Mouse (Mus musculus) embryonic facial prominence, embryonic 13.5 days (tissue): ENCODE measurements around the gene Usp48. TPM values are rescaled to one million over a fixed set of nuclear protein-coding genes. Genes with fewer than 3 reads are reported as not detected.
"Not testable (repeated sequence)": the region's sequence is repeated elsewhere in the genome, so short reads cannot be mapped to it uniquely, and the experiment has no call there.

ENCODE experiments used
- ATAC-seq: fragments of 200-750 bp; cut with Nextera tagmentation; 2 replicates; pipeline ENCODE4 v1.8.0; 2017; ENCODE audit warnings: low read depth; ENCODE audit not compliant: insufficient number of reproducible peaks, insufficient read depth, low FRiP score, low TSS enrichment
- H3K27ac ChIP-seq: fragments of 300-500 bp; sonication (generic); 2 replicates; pipeline ENCODE4 v1.5.1; 2015; ENCODE audit warnings: moderate library complexity, mild to moderate bottlenecking, inconsistent platforms
- H3K27me3 ChIP-seq: fragments of 300-500 bp; sonication (generic); 2 replicates; pipeline ENCODE4 v1.6.1; 2015; ENCODE audit warnings: mild to moderate bottlenecking, inconsistent platforms
- H3K36me3 ChIP-seq: fragments of 300-500 bp; sonication (generic); 2 replicates; pipeline ENCODE4 v1.6.1; 2015; ENCODE audit warnings: mild to moderate bottlenecking, inconsistent platforms
- H3K4me1 ChIP-seq: fragments of 300-500 bp; sonication (generic); 2 replicates; pipeline ENCODE4 v1.6.1; 2015; ENCODE audit warnings: inconsistent platforms
- H3K4me2 ChIP-seq: fragments of 300-500 bp; sonication (generic); 2 replicates; pipeline ENCODE4 v1.6.1; 2015; ENCODE audit warnings: moderate library complexity, mild to moderate bottlenecking, inconsistent platforms
- H3K4me3 ChIP-seq: fragments of 300-500 bp; sonication (generic); 2 replicates; pipeline ENCODE4 v1.5.1; 2015; ENCODE audit warnings: mild to moderate bottlenecking, inconsistent platforms
- H3K9ac ChIP-seq: fragments of 300-500 bp; sonication (generic); 2 replicates; pipeline ENCODE4 v1.6.1; 2015; ENCODE audit warnings: mild to moderate bottlenecking, inconsistent platforms
- H3K9me3 ChIP-seq: fragments of 300-500 bp; sonication (generic); 2 replicates; pipeline ENCODE4 v1.6.1; 2016; ENCODE audit warnings: inconsistent platforms
- WGBS: fragments of 180-500 bp; shearing (Covaris S2); methylation state at CpG from one replicate; pipeline ENCODE4 v1.1.7; 2015; ENCODE audit warnings: mixed read lengths; 5-methylcytosine and 5-hydroxymethylcytosine counted together
- polyA plus RNA-seq: library from polyadenylated mRNA; unstranded; fragments of >200 nt; fragmentation: Nextera tagmentation; extraction: Ambion mirVana; gene quantifications from 2 replicates; pipeline ENCODE4 v1.2.1, GENCODE M21; 2015

Usp48 gene
- polyA plus RNA-seq, 1 experiment from 2014 or later = 83.3 TPM

DNA sequence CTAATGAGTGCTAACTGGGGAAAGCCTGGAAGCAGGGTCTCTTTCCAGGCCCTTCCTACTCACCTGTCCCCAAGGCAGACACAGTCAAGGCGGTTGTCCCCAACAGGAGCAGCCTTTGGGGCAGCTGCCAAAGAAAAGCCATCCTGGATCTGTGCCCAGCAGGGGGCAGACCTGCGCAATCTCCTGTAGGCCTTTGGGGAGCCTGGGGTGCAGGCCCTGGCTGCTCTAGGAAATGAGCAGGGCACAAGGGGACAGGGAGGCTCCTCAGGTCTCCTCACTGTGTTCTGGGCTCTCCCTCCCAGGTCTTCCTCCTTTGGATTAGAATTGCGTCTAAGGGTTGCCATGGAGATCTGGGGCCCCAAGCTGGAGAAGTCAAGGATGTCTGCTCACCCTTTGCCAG, 11.7 kb upstream of the Usp48 start:
- WGBS = 30% methylated on average over 3 of the region's 3 CpGs
- no peak overlapping the region for H3K4me3 ChIP-seq
- H3K9me3 ChIP-seq = no peaks in the 10 kb centered on the region
- no peak overlapping the region for H3K27ac ChIP-seq
- no peaks in the 10 kb centered on the region for H3K36me3 ChIP-seq
- ATAC-seq = no peak
- peaks cover 10% of the 10 kb centered on the region for H3K4me1 ChIP-seq
- H3K9ac ChIP-seq = no peak overlapping the region
- H3K27me3 ChIP-seq = peaks cover 23% of the 10 kb centered on the region
- no peak overlapping the region for H3K4me2 ChIP-seq

DNA sequence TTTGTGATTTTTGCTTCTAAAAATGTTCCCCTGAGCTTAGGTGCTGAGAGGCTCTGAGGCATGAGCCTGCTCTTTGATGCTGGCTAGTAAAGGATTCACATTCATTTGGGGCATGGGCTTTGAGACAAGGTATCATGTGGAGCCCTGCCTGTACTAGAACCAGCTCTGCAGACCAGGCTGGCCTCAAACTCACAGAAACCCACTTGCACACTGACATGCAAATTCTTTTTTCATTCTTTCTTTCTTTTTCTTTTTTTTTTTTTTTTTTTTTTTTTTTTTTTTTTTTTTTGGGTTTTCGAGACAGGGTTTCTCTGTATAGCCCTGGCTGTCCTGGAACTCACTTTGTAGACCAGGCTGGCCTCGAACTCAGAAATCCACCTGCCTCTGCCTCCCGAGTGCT, 4.5 kb upstream of the Usp48 start:
- 88% methylated on average over 2 of the region's 3 CpGs for WGBS
- ATAC-seq, H3K4me3 ChIP-seq: not testable (repeated sequence)

DNA sequence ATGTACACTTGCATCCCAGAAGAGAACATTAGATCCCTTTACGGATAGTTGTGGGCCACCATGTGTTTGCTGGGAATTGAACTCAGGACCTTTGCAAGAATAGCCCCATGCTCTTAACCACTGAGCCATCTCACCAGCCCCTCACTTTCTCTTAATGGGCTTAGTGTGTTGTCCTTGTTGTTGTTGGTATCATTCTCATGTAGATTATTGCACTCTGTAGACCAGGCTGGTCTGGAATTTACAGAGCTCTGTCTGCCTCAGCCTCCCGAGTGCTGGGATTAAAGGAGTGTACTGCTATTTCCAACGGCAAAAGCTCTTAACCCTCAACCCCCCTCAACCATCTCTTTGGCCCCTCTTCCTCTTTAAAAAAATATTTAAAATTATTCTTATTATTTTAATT, 4.0 kb upstream of the Usp48 start:
- H3K27me3 ChIP-seq = no peaks in the 10 kb centered on the region
- no peaks in the 10 kb centered on the region for H3K4me1 ChIP-seq
- no peak overlapping the region for H3K4me3 ChIP-seq
- H3K36me3 ChIP-seq = no peaks in the 10 kb centered on the region
- ATAC-seq = no peak
- no peak overlapping the region for H3K4me2 ChIP-seq
- H3K27ac ChIP-seq = no peak overlapping the region
- no peaks in the 10 kb centered on the region for H3K9me3 ChIP-seq
- 86% methylated on average over 3 of the region's 3 CpGs for WGBS
- no peak overlapping the region for H3K9ac ChIP-seq

More for the DNA sequence above, 4.5 kb upstream of the Usp48 start:
- not testable (repeated sequence) for H3K9me3 ChIP-seq, H3K4me1 ChIP-seq, H3K9ac ChIP-seq, H3K27me3 ChIP-seq, H3K36me3 ChIP-seq, H3K4me2 ChIP-seq, H3K27ac ChIP-seq

DNA sequence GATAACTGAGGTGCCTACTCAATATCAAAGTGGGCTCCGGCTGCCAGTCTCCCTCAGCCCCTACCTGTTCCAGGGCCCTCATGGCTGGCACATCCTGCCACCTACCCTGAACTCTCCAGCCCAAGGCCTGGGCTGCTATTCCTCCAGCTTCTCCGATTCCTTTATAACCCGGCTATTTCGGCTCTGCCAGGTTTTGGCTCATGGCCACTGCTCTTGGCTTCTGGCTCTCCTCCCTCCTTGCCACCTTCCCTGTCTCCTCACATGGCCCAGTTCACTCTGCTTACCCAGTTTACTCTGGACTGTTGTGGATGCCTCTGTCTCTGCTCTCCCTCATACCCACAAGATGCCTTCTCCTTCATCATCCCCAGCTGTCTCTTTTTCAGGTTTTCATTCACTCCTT, 2.6 kb upstream of the Usp48 start:
- Histone ChIP-seq H3K4me1 (peaks cover 11% of the 10 kb centered on the region), H3K9me3 (no peaks in the 10 kb centered on the region), H3K4me2 (no peak overlapping the region), H3K27ac (no peak overlapping the region), H3K4me3 (no peak overlapping the region), H3K9ac (no peak overlapping the region), H3K27me3 (no peaks in the 10 kb centered on the region), H3K36me3 (no peaks in the 10 kb centered on the region)
- WGBS = 91% methylated on average over 4 of the region's 4 CpGs
- no peak for ATAC-seq

DNA sequence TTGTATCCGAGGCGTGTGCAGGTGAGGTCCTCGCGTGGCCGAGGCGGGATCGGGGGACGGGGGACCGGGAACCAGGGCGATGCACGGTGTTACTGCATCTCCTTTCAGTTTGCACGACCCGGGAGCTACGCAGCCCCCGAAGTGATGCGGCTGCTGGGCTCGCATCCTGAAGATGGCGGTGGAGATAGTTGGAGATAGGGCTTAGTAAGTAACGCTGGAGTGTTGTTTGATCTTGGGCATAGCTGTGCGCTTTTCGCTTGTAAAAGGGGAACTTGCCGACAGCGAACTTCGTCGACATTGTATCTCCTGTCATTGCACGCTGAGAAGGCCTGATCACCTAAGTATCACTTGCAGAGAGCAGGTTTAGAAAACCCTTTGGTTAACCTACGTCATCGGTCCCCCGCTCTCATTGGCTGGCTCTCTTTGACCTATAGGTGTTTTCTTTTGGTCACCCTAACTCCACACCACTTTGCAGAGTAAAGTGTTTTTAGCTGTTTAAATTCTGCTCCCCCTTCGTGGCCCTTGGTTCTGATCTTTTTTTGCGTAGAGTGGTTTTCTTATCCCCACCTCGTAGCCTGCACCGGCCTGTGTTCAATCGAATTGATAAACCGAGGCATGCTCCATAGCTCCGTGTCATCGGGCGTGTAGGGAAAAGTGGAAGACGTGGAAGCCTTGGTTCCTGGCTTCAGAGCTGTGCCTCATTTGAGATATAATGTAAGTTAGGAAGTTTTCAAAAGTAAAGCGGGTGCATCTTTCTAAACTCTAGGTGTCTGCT, 1.1 kb downstream of the Usp48 start:
- peak overlapping the region; percentile 91 for H3K4me2 ChIP-seq
- no peaks in the 10 kb centered on the region for H3K9me3 ChIP-seq
- no peaks in the 10 kb centered on the region for H3K27me3 ChIP-seq
- H3K9ac ChIP-seq = peak overlapping the region; percentile 91
- peaks cover 34% of the 10 kb centered on the region for H3K4me1 ChIP-seq
- H3K4me3 ChIP-seq = peak overlapping the region; percentile 93
- H3K27ac ChIP-seq = peak overlapping the region; percentile 100
- WGBS = 5% methylated on average over 40 of the region's 40 CpGs
- no peak for ATAC-seq
- 0 out of 2 replicates have a peak, but pooled peaks cover 5% of the 10 kb centered on the region for H3K36me3 ChIP-seq

DNA sequence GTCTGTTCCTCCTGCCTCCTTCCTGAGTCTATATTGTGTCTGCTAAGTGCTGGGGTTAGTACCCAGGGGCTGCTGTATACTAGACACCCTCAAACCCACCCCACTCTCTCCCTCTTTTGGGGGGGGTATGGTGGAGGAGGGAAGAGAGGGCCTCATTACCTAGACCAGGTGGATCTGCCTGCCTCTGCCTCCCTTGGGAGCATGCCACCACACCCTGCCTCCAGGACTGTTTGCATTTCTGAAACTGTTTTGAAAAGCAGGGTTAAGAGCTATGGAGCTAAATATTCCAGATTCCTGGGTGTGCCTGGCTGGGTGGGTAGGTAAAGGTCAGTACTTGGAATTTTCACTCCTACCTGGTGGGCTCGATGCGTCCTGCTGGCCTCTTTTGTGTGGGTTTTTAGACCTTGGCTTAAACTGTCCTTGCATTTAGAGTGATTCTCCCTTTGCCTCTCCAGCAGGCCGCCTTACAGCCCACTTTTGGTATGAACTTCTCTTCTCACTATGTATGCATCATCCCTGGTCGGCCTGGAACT, 3.6 kb downstream of the Usp48 start:
- H3K9ac ChIP-seq = no peak overlapping the region
- peaks cover 47% of the 10 kb centered on the region for H3K4me1 ChIP-seq
- H3K27me3 ChIP-seq = no peaks in the 10 kb centered on the region
- H3K4me3 ChIP-seq = no peak overlapping the region
- 0 out of 2 replicates have a peak, but pooled peaks cover 8% of the 10 kb centered on the region for H3K36me3 ChIP-seq
- H3K4me2 ChIP-seq = no peak overlapping the region
- WGBS = 93% methylated on average over 4 of the region's 4 CpGs
- H3K9me3 ChIP-seq = no peaks in the 10 kb centered on the region
- H3K27ac ChIP-seq = no peak overlapping the region
- no peak for ATAC-seq

DNA sequence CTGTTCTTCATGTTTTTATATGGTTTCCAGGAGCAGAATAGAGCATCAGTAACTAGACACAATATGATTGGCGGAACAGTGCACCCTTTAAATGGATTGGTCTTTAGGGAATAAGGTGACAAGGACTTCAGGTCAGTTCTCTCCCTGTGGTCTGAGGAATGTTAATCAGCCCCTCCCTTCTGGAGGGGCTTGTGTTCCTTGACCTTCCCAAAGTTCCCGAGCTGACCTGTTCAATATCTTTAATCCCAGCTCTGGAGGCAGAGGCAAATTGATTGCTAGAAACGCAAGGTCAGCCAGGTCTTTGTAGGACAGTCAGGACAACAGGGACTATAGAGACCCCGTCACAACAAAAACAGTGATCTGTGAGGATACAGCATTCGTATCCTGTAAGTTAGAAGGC, 5.0 kb downstream of the Usp48 start:
- Histone ChIP-seq H3K4me1 (peaks cover 47% of the 10 kb centered on the region), H3K4me2 (no peak overlapping the region), H3K36me3 (0 out of 2 replicates have a peak, but pooled peaks cover 8% of the 10 kb centered on the region), H3K9me3 (no peaks in the 10 kb centered on the region), H3K4me3 (no peak overlapping the region), H3K9ac (no peak overlapping the region), H3K27ac (0 out of 2 replicates have a peak overlapping the region, but pooled peaks have one; percentile 22), H3K27me3 (no peaks in the 10 kb centered on the region)
- WGBS = 83% methylated on average over 5 of the region's 5 CpGs
- no peak for ATAC-seq

DNA sequence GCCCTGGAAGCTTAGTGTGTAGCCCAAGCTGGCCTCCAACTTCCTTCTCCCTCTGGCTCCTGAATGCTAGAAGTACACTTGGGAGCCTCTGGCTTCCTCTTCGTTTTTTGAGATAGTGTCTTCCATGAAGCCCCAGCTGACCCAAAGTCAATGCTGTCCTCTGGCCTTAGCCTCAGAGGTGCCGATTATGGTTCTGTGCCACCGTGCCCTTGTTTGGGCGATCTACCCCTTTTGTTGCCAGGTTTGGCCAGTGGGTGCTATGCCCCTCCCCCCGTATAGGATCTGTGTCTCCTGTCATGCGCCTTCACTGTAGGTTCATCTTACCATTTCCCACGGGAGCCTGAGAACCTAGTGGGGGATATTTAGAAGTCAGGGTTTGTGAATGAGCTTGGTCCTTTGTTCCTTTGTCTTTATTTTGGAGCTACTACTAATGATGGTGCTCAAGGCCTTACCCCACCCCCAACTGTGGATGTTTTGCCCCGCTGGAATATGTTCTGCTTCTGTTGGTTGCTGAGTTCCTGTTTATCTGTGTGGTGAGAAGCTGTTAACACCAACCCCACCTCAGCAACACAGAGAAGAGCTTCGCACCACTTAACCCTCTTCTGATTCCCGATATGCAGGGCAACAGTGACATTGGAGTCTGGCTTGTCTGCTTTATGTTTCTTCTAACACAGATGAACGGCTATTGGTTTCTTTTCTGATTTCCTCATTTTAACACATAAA, 10.1 kb downstream of the Usp48 start:
- no peak for ATAC-seq
- WGBS = 81% methylated on average over 11 of the region's 11 CpGs
- Histone ChIP-seq H3K27me3 (no peaks in the 10 kb centered on the region), H3K4me2 (no peak overlapping the region), H3K4me3 (no peak overlapping the region), H3K4me1 (peaks cover 23% of the 10 kb centered on the region), H3K9me3 (no peaks in the 10 kb centered on the region), H3K27ac (no peak overlapping the region), H3K9ac (no peak overlapping the region), H3K36me3 (peaks cover 43% of the 10 kb centered on the region)

DNA sequence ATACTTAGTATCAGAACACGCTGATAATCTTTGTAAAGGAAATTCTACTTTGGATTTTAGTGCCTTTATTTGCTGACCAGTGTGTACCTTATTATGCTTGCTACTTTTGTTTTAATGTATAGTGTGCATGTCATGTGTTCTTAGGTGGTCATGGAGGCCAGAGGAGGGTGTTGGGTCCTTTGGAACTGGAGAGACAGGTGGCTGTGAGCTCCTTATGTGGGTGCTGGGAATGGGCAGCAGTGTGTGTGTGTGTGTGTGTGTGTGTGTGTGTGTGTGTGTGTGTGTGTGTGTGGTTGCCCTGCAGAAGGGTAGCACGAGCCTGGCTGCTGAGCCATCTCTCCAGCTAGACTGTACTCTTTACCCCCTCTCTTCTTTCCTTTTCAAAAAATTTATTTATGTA, 13.5 kb downstream of the Usp48 start:
- H3K27ac ChIP-seq = no peak overlapping the region
- ATAC-seq = no peak
- no peak overlapping the region for H3K4me2 ChIP-seq
- H3K9me3 ChIP-seq = no peaks in the 10 kb centered on the region
- no peak overlapping the region for H3K9ac ChIP-seq
- H3K4me1 ChIP-seq = no peaks in the 10 kb centered on the region
- no peaks in the 10 kb centered on the region for H3K27me3 ChIP-seq
- H3K4me3 ChIP-seq = no peak overlapping the region
- peaks cover 74% of the 10 kb centered on the region for H3K36me3 ChIP-seq
- WGBS = 88% methylated on average over 2 of the region's 2 CpGs

DNA sequence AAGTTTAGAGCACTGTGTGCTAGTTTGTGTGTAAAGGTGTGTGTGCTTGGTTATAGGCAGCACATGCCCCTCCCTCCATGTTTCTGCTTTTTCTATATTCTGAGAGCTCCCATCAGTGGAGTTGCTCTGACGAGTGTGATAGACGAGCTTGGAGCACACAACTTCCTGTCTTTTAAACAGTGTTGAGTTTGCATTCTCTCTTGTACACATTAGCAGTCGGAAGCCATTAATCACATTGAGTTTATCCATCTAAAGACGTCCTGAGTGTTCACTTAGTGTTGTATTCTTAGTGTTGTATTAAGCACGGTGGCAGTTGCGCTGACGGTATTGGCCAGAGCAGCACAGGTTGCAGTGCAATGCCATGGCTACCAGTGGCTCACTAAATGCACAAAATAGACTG, 15.7 kb downstream of the Usp48 start:
- no peak overlapping the region for H3K4me3 ChIP-seq
- no peaks in the 10 kb centered on the region for H3K27me3 ChIP-seq
- H3K27ac ChIP-seq = no peak overlapping the region
- H3K9ac ChIP-seq = no peak overlapping the region
- 89% methylated on average over 7 of the region's 7 CpGs for WGBS
- no peak overlapping the region for H3K4me2 ChIP-seq
- no peak for ATAC-seq
- H3K4me1 ChIP-seq = no peaks in the 10 kb centered on the region
- no peaks in the 10 kb centered on the region for H3K9me3 ChIP-seq
- H3K36me3 ChIP-seq = peaks cover 96% of the 10 kb centered on the region

DNA sequence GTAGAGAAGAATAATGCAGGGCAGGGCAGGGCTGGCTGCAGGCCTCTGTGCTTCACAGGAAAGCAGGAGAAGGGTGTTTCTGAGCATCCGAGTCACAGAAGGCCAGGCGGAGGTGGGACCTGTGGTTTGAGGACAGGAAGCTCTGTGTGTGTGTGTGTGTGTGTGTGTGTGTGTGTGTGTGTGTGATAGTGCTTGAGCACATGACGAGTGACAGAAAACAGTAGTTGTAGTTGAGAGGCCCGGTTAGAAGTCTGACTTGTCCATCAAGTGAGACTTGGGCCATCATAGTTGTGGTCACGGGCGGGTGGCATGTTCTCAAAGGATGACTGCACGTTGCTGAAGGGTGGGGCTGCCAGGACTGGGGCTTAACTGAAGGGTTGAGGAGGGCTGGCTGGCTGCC, 16.1 kb downstream of the Usp48 start:
- WGBS = 82% methylated on average over 7 of the region's 7 CpGs

DNA sequence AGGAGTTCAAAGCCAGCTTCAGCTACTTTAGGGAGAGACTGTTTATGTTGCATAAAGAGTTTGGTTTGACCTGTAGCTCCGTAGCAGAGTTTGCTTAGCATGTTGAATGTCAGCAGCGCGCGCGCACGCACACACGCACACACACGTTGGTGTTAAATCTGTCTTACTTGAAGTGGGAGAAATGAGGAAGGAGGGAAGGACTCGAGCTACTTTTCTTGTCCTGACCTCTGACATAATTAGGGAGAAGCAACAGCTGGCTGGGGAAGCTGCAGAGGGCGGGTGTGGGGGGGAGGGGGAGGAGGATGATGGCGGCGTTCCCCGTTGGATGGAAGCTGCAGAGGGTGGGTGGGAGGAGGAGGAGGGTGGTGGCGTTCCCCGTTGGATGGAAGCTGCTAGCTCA, 16.7 kb downstream of the Usp48 start:
- H3K27ac ChIP-seq = no peak overlapping the region
- peaks cover 96% of the 10 kb centered on the region for H3K36me3 ChIP-seq
- 83% methylated on average over 15 of the region's 15 CpGs for WGBS
- no peak for ATAC-seq
- no peak overlapping the region for H3K4me2 ChIP-seq
- H3K4me3 ChIP-seq = no peak overlapping the region
- H3K4me1 ChIP-seq = no peaks in the 10 kb centered on the region
- H3K9me3 ChIP-seq = no peaks in the 10 kb centered on the region
- H3K27me3 ChIP-seq = no peaks in the 10 kb centered on the region
- H3K9ac ChIP-seq = no peak overlapping the region

More for the DNA sequence above, 16.1 kb downstream of the Usp48 start:
- no peak for ATAC-seq
- H3K4me2 ChIP-seq = no peak overlapping the region
- no peaks in the 10 kb centered on the region for H3K9me3 ChIP-seq
- H3K27ac ChIP-seq = no peak overlapping the region
- no peaks in the 10 kb centered on the region for H3K4me1 ChIP-seq
- peaks cover 97% of the 10 kb centered on the region for H3K36me3 ChIP-seq
- H3K9ac ChIP-seq = no peak overlapping the region
- H3K4me3 ChIP-seq = no peak overlapping the region
- H3K27me3 ChIP-seq = no peaks in the 10 kb centered on the region
